Mouse (Mus musculus) monocyte, adult 5-6 weeks (primary cell): ENCODE measurements at regions not wholly inside any gene's neighbourhood (a gene's known extent, or its start where the extent isn't known, plus 50 kb on each side); places are given as distances from the start of the nearest gene placed in this dataset.
"Not testable (repeated sequence)": the region's sequence is repeated elsewhere in the genome, so short reads cannot be mapped to it uniquely, and the experiment has no call there.

Experiments
- ATAC-seq: fragments of 153-309, 156-312 bp; replicated peaks from 2 replicates; pipeline ENCODE4 v1.8.0; 2017; ENCODE audit warnings: mild to moderate bottlenecking; ENCODE audit not compliant: low TSS enrichment, insufficient number of reproducible peaks, severe bottlenecking, poor library complexity, low FRiP score

GRCm38 (mm10) chr10:68935843-68936242 is 212.4 kb downstream of the Tmem26 start:
- ATAC-seq = no peak

- ATAC-seq = no peak
Observed at GRCm38 (mm10) chr10:68943239-68943638, 208.0 kb upstream of the Rhobtb1 start.

DNA sequence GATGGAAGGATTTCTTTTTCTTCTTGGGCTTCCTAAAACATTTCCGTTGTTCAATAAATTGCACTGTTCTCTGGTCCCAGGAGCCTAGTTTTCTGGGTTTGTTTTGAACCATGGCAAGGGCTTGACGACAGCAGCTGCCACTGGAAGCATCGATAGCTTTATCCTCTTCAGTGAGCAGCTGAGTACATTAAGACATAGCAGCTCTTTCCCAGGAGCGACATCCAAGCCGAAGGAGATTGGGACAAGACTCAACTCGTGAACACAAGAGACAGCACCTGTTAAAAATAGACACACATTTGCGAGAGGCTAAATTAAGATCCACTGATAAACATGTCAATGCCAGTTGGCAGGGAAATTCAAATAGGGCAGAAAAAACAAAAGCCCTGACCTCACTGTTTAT is 194.7 kb upstream of the Rhobtb1 start:
- ATAC-seq = no peak

DNA sequence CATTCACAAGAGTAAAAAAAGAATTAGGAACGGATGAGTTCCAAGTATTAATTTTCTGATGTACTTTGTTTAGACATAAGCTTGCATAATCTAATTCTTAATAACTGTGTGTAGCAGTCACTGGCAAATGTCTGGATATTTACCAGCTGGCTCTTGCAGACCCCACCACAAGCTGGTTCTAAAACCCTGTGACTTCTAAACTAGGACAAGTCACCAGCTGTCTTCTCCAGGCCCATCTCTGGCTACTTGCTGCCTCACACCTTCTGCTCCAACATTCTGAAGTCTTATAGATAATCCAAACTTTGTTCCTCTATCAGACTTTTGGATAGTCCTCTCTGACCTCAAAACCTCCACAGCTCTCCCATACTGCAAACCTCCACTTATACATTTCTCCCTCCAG is 189.9 kb upstream of the Rhobtb1 start:
- ATAC-seq = no peak

DNA sequence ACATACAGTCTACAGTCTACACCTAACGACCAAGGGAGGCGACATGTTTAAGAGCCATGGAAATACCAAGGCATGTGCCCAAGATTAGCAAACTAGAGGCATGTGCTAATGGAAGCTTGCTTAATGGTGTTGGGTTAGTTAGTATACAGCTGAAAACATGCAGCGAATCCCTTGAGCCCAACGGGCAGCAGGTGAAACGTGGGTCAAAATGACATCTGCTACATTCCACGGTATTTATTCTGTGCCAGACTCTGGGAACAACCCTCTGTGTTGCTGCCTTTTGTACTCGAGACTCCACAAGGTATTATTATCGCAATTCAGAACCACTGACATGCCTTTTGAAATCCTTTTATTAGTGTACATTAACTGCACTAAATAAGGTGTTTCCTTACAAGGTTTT is 188.1 kb upstream of the Rhobtb1 start:
- no peak for ATAC-seq

GRCm38 (mm10) chr10:68965271-68965670 is 186.0 kb upstream of the Rhobtb1 start:
- ATAC-seq = no peak

DNA sequence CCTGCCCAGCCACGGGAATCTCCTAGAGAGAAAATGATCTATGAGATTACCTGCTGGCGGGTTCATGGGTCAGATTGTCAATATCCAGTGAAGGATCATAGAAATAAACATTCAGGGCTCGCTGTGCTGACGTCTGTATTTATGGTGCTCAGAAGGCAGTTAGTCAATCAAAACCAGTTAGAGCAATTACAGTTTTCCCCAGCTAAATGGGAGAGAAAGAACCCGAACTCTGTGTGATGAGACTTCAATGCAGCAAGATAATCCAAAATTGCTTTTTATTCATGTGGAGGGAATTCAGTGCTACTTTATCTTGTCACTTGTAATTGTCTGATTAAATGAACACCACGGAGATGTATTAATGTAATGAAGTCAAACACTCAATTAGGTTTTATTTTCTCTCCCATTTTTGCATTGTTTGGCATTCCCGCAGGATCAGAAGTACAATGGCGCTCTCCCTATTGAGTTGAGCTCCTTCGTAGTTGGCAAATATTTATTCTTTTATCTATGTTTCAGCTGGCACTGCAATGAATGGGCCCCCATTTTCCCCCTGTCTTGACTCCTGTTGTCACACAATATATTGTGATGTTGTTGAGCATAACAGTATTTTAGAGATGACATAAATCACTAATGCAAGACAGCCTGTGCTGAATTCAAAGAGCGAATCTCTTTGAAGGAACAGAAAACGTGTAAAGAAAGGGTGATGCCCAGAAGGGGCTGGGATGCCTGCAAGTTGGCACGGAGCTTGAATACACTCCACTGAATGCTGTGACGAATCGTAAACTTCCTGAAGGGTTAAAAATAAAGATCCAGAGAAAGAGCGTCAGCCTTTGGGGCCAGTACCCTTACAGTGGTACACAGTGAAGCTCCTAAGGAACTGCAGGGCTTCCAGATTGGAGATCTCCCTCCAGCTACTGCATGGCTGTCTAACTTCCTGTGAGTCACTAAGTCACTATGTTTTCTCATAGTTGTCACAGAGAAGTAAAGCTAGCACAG is 183.0 kb upstream of the Rhobtb1 start:
- no peak for ATAC-seq

DNA sequence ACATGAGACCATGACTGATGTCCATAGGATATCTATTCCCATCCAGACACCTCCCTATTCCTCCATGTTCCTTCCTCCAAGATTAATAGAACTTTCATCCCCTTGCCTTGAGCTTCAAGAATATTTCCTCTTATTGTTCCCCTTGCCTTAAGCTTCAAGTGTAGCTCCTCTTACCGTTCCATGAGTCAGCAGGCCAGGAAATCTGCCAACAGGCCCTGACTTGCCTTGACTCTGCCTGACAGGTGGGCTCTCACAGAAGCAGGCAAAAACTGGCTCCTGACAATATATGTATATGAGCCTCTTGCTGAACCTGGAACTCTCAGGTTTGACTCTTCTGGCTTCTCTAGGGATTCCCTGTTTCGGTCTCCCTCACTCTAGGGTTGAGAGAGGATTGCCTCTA is 180.7 kb upstream of the Rhobtb1 start:
- no peak for ATAC-seq

- no peak for ATAC-seq
Observed at GRCm38 (mm10) chr10:68974771-68975170, 176.5 kb upstream of the Rhobtb1 start.

GRCm38 (mm10) chr10:68976443-68977025 is 174.7 kb upstream of the Rhobtb1 start:
- ATAC-seq = no peak

DNA sequence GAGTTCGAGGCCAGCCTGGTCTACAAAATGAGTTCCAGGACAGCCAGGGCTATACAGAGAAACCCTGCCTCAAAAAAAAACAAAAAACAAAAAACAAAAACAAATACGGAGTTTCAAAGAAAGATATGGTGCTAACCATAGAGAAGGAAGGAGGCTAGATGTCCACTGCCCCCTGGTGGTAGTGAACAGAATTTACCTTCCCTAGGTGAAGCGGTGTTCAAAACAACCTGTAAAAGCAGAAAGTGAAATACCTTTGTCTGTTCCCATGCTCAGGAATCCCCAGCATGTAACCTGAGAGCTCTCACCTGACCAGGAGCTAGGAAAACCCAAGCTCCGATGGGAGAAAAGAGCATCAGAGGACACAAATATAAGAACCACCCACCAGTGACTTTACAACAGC is 173.1 kb upstream of the Rhobtb1 start:
- no peak for ATAC-seq

DNA sequence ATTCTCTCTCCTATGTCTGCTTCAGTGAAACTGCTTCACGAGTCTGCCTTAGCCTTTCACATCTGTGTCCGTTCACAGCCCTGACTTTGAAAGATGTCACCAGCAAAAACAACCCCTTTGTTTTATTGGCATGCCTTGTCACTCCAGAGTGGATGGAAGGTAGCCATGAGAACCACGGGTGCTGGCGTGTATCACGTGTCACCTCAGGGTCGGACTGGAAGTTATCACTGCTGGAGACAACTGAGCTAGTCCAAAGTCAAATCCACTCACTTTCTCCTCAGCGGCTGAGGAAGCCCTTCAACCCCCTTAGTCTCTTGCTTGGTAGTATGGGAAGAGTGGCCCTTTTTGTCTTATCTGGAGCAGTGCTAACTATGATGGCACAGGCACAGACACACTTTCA is 171.3 kb upstream of the Rhobtb1 start:
- no peak for ATAC-seq

DNA sequence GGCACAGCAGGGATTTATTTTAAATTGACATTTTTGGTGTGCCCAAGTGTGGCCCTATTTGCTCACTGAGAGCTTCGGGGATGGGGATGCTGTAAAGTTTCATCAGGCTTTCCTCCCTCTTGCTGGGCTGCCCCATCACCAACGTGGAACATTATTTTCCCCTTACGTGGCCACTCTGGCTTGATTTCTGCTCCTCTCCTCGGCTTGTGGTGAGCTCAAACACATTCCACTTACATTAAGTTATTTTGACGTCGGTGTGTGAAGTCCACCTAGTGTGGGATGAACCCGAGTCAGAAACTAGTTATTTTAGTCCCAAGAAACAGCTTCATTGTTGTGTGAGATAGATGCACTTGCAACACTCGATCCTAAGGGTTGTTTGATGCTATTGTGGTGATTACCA is 168.9 kb upstream of the Rhobtb1 start:
- ATAC-seq = no peak

GRCm38 (mm10) chr10:68990584-68990983 is 160.7 kb upstream of the Rhobtb1 start:
- no peak for ATAC-seq

- no peak for ATAC-seq
Observed at GRCm38 (mm10) chr10:68999610-69000009, 151.6 kb upstream of the Rhobtb1 start.

GRCm38 (mm10) chr10:69001654-69002435 is 149.4 kb upstream of the Rhobtb1 start:
- ATAC-seq = no peak

- no peak for ATAC-seq
Observed at GRCm38 (mm10) chr10:69005199-69005872, 145.9 kb upstream of the Rhobtb1 start.

GRCm38 (mm10) chr10:69008679-69009078 is 142.6 kb upstream of the Rhobtb1 start:
- ATAC-seq = not testable (repeated sequence)
